Mouse (Mus musculus) retina, postnatal 7 days (tissue): ENCODE results near the gene Cmbl.

Source experiments
- DNase-seq: peaks from one replicate; pipeline ENCODE4 v3.0.0-alpha.2; 2012; ENCODE audit warnings: low read depth, low spot score

Gene Cmbl

DNA sequence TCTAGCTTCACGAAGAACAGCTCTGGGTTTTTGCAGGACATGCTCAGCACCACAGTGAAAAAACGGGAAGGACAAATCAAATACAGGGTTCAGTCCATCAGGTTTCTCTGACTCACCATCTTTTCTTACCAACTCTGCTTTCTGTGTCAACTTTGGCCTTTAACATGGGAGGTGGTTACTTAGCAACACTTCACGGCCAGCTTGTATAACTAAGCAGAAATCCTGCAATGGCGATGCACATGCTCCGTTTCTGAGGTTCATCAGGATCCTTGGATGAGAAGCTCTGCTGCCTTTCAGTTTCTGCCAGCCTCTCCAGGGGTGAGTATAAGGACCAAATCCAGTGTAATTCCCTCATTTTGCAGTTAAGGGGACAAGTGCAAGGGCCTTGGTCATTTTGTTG lies at the start of gene Cmbl:
Gene Cmbl, plus strand, starts transcription at position 206 of the 400 bp plus-strand sequence.
- no peak for DNase-seq

DNA sequence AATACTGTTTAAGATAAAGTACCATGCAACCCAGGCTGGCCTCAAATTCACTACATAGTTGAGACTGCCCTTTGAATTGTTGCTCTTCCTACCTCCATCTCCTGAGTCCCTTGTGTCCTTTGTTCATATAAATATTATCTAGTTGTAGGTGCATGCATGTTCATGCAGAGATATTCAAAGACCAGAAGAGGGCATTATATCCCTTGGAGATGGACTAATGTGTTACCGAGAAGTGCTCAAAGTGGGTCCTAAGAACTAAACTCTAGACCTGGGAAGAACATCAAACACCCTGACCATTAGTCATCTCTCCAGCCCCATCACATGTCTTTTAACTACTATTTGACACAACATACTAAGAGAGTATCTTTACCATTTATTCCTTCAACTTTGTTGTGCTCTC lies 48.0 kb upstream of the Cmbl start:
- no peak for DNase-seq

DNA sequence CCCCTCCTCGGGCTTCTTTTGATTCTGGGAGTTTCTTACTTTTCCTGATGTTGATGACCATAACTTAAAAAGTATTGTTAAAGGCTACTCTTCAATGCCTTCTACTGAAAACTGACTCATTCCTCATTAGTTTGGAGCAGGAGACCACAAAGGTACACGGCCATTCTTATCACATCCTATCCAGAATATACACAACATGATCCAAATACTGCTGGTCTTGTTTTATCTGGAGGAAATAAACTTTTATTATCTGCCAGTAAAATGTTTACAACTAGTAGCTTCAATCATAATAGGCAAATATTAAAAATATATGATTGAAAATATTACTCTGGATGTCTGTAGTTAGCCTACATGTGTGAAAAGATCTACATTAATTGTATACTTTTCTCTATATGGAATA lies 46.8 kb upstream of the Cmbl start:
- no peak for DNase-seq

DNA sequence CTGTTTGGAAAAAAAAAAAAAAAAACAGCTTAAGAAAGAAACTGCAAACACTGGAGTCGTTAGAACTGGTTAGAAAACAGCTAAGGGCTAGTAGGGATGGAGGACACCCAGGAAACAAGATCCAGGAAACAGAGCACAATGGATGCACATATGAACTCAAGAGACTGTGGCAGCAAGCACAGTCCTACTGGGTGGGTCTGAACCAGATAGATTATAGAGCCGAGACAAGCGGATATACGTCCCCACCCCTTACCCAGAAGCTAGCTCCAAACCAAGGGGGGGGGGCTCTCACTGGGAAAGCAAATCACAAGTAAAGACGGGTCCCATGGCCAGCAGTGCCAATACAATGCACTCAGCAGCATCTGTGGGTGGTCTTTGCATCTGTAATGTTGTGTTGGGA lies 46.2 kb upstream of the Cmbl start:
- no peak for DNase-seq

DNA sequence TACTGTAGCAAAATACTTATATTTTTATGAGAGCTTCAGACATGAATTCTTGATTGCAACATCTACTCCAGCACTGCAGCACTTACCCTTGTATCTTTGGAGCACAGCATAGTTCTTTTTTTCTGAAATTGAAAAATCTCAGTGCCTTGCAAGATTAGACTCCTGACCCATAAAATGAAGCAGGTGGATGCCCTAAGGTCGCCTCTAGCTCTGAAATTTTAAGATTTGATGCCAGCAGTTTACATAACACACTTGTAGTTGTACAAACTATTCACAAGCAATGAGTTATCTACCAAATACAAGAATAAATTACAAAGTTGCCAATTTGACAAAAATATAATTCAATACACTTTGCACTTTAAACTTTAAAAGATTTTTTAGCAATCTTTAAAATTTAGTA lies 38.7 kb upstream of the Cmbl start:
- DNase-seq, result no peak

DNA sequence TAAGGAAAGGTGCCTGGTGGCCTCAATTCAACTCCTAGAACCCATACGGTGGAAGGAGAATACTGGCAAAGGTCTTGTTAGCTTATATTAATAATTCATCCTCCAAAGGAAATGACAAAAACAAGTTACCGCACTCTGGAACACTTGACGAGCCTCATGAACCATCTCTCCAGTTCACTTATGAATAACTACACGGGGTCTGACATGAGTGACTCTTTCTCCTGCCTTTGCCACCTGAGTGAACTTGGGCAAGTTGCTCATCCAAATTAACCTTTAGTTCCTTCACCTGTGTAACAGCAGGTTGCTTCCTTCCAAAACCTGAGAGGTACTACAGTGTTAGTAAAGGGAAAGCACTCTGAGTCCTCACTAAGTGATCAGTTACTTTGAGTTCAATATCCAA lies 36.7 kb upstream of the Cmbl start:
- no peak for DNase-seq

DNA sequence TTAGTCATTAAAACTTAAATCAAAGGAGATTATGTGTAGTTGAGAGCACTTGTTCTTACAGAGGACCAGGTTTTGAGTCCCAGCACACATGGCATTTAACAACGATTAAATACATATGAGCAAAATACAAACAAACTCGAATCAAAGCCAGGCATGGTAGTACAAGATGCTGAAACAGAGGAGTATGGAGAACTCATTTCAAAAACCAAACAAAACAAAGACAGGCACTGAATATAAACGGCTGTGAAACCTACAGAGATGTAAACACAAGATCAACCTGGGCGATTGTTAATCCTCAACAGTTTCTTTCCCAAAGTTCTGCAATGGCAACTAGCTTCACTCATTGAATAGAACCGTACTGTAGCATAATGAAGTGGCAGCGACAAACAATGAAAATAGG lies 36.1 kb upstream of the Cmbl start:
- DNase-seq, result no peak

DNA sequence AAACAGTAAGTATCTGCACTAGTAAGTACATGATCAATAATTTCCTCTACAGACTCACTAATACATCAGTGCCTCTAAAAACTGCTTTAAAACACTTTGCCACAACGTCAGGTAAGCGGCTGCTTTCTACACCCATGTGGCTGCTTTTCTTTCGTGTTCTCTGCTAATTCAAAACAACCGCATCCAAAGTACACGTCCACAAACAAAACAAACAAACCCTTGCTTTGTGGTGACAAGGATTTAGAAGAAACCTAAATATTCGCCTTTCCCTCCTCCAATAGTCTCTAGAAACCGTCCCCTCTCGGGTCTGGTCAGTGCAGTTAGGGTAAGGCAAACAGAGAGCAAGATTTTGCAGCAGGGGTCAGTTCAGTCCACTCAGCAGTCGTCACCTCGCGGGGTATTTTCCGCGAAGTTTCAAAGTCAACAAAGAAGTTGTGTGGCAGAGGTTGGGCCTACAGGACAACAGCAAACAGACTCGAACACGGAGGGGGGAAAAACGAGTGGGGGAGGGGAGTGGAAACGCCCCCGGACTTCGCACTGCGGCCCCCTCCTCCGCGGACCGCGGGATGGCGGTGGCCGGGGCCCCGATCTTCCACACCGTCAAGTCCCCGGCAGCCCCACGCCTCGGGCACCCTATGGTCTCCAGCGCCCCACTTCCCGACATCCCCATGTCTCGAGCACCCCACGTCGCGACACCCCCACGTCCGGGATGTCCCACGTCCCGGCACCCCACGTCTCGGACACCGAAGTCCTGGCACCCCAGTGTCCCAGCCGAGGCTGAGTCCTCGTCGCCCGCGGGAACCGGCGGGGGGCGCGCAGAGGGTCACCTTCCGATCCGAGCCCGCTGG lies 35.2 kb upstream of the Cmbl start:
- no peak for DNase-seq

DNA sequence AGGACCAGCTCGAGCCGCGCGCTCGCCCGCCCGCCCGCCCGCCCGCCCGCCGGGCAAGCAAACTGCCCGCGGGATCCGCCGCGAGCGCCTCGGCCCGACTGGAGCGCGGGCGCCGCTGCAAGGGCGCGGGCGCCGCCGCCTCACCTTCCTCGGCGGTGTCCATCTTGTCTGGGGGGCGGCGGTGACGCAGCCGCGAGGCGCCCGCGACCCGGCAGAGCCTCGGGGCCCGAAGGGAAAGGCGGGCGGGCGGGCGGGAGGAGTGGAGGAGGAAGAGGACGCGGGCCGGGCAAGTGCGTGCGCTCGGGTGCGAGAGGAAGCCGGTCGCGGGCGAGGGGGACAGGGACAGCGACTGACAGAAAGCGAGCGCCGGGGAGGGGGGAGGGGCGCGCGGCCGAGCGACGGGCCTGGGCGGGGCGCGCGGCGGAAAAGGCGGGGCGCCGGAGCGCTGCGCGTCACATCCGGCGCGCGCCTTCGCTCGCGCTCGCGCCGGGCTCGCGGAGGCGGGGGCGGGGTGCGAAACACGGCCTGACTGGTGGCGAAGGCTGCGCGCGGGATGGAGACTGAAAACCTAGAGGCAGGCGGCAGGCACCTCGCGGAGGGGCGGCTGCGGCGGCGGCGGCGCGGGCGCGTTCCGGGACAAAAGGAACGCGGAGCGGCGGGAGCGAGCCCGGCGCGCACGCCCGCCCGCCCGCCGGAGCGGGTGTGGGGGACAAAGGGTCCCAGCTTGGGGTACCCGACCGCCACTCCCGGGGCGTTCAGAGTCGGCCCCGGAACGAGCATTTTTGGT lies 34.3 kb upstream of the Cmbl start, which contains the start of gene March6:
Gene March6, minus strand, starts transcription at position 395 of the 787 bp plus-strand sequence.
- peak; percentile 84 for DNase-seq

DNA sequence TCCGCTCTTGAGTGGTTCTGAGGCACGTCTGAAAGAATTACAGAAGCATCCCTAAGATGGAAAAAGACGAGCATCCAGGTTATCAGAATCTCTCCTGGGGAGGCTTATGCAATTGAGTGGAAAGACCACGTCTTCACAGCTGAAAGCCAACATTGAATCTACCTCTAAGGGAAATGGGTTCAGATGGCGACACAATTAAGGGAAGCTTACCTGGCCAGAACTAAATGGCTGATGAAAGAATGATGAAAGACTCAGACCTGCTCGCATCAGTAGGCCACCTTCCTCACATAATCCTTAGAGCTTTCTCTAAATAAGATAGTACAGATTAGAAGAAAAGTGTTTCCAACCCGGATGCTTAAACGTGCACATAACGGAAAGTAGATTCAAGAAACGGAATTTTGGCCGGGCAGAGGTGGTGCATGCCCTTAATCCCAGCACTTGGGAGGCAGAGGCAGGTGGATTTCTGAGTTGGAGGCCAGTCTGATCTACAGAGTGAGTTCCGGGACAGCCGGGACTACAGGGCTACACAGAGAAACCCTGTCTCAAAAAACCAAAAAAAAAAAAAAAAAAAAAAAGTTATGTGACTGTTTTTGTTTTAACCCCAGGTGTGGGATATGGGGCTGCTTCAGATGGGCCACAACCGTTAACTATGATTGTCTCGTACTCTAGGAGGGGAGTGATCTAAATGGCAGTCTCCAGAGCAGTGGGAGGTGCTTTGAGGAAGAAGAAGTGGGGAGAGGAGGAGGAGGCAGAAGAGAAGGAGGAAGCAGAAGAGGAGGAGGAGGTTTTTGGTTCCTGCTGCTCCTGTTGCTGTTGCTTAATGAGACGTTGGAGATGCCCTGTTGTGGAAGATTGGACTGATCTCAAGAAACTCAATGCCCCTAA lies 33.5 kb upstream of the Cmbl start:
- no peak for DNase-seq

DNA sequence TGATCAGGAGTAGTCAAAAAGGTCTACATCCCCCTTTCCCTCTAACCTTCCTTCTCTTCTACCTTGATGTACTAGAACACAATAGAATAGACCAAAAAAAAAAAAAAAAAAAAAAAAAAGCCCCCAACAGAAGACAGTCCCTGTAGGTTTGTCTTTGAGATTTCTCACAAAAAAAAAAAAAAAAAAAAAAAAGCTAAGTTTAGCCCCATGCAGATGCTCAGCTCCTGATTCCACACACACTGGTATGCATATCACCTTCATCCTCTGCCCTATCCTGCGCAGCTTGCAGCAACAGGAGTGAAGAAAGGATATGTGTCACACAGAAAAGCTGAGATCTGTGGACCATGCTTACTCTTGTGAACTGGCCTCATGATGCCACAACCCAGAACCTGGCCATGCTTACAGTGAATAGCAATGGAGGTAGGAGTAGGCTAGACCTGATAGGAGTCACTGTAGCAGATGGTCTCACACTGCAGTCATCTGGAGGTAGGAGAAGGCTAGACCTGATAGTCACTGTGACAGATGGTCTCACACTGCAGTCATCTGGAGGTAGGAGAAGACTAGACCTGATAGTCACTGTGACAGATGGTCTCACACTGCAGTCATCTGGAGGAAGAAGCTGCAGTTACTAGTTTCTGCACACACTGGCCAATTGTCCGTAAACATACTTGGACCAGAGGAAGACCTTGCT lies 32.7 kb upstream of the Cmbl start:
- DNase-seq, result no peak

DNA sequence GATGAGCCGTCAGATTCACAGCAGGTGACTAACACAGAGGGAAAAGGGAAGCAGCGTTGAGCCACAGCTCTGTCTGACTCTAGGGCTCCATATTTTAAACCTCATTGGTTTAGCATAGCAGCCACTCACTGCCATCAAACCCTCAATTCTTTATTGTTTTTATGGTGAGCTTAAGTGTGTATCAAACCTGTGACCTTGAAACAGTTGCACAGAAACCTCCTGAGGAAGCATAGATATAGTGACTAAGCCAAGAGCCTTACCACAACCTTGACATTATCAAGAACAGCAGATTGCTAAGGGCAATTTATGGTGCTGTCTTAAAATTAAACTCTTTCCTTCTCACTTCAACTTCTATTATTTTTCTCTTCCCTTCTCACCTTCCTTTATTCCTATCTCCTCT lies 31.7 kb upstream of the Cmbl start:
- no peak for DNase-seq

DNA sequence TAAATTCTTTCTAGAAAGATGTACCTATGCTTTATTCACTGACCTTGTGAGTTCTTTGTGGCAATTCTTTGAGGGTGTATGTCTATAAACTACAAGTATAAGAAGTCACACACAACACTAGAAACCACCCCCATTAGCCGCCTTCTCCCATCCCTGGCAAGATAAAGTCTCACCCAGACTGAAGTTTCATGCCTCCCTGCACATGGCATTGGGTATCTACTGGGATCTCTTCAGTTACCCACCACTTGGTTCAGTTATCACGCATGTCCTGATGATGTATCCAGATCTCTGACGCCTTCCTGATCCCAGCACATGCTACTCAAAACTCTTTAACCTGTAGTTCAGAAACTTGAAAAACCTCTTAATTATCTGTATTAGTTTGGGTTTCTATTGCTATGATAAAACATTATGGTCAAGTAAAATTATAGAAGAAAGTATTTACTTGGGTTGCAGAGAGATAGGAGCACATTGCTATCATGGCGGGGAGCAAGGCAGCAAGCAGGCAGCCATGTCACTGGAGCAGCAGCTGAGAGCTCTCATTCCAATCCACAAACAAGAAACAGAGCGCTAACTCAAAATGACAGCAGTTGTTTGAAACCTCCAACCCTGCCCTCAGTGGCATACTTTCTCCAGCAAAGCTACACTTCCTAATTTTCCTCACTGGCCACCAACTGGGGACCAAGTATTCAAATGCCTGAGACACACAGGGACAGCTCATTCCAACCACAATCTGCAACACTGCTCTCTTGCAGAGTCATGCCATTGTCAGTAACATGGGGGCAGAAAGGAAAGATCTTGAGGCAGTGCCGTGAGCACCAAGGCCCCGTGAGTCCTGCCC lies 30.5 kb upstream of the Cmbl start:
- DNase-seq, result no peak

DNA sequence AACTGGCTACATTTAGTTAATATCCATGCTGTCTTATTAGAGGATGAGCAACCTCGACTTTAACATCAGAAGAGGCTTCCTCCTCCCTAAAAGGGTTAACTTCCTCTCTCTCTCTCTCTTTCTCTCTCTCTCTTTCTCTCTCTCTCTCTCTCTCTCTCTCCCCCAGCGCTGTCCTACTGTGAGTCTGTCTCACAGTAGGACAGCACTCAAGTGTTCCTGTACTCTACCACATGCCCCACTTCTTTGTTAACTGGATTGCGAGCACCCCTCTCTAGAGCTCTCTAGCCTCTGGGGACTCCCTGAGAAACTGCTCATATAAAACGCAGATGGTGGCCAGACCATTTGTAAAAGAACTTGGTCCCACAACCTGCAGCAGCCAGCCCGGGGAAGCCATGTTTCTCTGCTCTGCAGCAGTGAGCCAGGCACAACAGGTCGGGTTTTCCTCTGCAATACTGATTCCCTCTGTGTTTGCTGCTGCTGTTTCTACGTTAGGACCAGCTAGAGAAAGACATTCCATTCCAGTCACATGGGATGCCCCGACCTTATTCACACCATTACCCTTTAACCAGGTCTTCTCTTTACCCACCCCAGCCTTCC lies 29.8 kb upstream of the Cmbl start:
- no peak for DNase-seq

DNA sequence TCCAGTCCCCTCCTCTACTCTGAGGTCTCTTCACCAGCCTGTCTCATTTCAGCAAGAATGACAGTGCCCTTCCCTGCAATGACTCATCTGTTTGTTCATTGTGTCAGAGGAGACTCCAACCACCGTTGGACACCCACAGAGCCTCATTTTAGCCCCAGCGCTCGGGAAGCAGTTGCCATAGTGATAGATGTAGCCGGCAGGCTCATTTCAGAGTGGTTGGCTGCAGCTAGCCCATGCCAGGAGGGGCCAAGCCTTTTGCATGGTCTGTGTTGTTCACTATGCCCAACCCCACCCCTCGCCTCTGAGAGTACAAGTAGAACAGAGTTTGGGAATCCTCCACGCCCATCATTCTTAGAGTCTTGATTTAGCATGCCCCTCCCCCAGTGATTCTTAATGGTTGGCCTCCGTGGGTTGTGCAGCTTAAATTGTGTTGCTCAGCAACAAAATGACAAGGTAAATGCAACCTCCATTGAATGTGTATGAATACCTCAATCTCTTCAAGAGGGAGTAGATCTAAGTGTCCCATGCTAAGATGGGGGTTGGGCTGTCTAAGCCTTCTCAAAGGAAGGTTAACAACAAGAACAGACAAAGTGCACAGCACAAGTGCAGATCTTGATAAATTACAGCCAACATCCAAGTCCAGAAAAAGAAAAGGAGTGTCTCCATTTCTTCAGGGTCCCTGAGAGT lies 29.0 kb upstream of the Cmbl start:
- no peak for DNase-seq

DNA sequence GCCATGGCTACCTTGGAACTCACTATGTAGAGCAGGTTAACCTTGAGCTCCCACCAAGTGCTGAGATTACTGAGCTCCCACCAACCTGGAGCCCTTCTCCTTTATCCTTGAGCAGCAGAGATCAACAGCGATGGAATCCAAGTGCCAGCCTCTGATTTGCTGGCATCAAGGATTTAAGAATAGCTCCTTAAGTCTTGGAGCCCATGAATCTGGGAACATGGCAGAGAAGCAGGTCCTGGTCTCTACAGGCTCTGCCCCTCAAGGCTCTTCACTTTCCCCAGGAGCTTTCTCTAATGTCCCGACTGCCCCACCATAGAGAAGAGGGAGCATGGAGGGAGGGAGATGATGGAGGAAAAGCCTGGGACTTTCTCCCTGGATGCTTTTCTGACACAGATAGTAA lies 27.5 kb upstream of the Cmbl start:
- no peak for DNase-seq

DNA sequence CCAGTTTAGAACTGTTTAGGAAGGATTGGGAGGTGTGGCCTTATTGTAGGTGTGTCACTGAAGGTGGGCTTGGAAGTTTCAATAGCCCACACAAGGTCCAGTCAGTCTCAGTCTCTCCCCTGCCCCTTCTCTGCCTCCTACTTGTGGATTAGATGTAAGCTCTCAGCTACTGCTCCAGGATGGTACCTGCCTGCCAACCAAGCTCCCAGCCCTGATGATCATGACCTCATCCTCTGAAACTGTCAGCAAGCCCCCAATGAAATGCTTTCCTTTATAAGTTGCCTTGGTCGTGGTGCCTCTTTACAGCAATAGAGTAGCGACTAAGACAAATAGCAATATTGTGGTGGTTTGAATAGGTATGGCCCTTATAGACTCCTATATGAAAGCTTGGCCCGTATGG lies 26.8 kb upstream of the Cmbl start:
- no peak for DNase-seq

DNA sequence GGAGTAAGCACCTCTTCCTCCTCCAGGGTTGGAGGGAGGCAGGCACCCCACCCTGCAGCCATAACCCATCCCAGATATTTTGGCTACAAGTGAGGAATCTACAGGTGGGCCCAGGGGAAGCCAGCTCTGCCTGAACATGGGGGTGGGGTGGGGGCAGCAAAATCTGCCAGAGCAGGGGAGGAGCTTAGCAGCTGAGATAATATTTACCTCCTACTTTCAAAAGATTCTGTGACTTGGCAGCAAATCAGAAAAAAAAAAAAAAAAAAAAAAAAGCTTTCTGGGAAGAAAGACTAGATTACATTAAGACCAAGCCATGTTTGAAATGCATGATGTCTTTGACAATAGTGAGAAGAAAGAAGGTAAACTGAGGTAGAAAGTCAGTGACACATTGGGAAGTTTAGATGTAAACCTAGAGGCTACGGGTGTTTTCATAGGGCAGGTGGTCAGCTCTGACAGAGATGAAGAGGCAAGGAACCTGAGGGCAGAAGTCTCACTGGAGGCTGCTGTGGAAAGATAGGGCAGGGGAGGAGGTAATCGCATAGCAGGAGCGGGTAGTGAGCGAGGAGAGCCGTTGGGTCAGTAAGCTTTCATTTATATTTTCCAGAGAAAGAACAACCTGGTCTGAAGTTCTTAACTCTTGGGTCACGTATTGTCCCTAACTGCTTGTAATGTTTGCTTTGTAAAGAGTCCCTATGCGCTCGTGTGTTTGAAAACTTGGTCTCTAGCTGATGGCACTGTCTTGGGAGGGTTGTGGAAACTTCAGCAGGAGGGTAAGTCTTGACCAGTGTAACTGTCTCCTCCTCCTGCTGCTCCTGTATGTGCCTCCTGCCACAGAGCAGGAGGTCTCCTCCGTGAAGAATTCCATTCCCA lies 25.3 kb upstream of the Cmbl start:
- DNase-seq, result no peak

DNA sequence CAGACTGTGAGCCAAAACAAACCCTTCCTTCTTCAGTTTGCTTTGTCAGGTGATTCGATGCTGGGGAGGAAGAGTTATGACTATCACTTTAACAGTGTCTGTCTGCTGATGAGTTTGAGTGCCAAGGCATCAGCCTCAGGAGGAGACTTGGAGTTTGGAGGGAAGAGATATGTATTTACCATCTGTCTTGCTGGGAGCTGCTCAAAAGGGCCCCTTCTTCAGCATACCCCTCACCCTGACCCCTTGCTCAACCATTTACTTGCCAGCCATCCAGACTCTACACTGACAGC lies 24.7 kb upstream of the Cmbl start:
- DNase-seq, result no peak
